Mouse (Mus musculus) monocyte, adult 5-6 weeks (primary cell): Measurements from ENCODE around the gene Ddx18. TPM values are rescaled to one million over a fixed set of nuclear protein-coding genes. Genes with fewer than 3 reads are reported as not detected.
A peak's percentile ranks its signal among the peaks of the same experiment; 100 is the strongest.

Experiments
- ATAC-seq: fragments of 153-309, 156-312 bp; replicated peaks from 2 replicates; pipeline ENCODE4 v1.8.0; 2017; ENCODE audit warnings: mild to moderate bottlenecking; ENCODE audit not compliant: low TSS enrichment, insufficient number of reproducible peaks, severe bottlenecking, poor library complexity, low FRiP score
- total RNA-seq: library from RNA; stranded (forward); fragments of 200-1000, 200-491, 200-594 nt; gene quantifications from 3 replicates; pipeline ENCODE4 v1.2.3, GENCODE M21; 2017

Ddx18 gene
- 19.0 to 38.8 TPM (median 25.3 TPM) in 3 replicates for total RNA-seq

GRCm38 (mm10) chr1:121567521-121568489, at the start of gene Ddx18:
Ddx18 (minus strand) TSS chr1:121567989.
- peak; percentile 97 for ATAC-seq

- no peak for ATAC-seq
These were observed 40.2 kb upstream of the Ddx18 start for GRCm38 (mm10) chr1:121608000-121608399.

GRCm38 (mm10) chr1:121605118-121605517, 37.3 kb upstream of the Ddx18 start:
- ATAC-seq, result no peak

GRCm38 (mm10) chr1:121601893-121602292, 34.1 kb upstream of the Ddx18 start:
- ATAC-seq, result no peak

DNA sequence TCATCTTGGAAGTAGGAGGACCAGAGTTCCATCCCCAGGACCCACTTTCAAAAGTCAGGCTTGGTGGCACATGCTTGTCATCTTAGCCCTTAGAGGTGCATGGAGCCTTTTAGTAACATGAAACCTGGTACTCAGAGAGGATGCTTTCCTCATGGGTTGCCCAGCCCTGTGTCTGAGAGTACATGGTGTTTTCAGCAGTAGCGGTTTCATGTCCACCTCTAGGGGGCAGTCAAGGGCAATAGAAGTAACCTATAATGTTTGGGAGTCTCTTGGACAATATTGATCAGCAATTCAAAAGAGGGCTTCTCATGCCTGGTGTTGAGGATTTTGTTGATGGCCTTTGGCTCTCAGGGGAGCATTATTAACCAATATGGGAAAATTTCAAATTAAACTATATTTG, 33.3 kb upstream of the Ddx18 start:
- no peak for ATAC-seq

DNA sequence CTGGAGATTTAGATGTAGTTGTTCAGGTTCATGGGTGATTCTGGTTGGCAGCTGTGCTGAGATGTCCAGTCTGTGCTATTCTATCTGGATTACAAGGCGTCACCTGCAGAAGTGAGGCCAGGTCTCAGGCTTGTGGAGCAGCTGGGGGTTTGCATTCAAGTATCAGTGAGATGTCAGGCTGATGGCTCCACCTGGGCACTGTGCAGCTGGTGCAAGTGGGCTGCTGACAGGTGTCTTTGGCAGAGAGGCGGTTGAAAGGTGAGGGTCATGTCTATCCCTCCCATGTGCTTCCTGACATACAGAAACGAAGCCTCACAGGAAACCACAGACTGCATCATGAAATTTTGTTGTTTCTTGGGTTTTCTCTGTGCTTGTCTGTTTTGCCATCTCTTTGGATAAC, 30.6 kb upstream of the Ddx18 start:
- ATAC-seq, result no peak

- ATAC-seq, result no peak
These were observed 29.3 kb upstream of the Ddx18 start for GRCm38 (mm10) chr1:121596951-121597625.

- ATAC-seq, result no peak
These were observed 17.0 kb upstream of the Ddx18 start for GRCm38 (mm10) chr1:121584838-121585237.

GRCm38 (mm10) chr1:121581133-121581855, 13.5 kb upstream of the Ddx18 start:
- ATAC-seq, result no peak

DNA sequence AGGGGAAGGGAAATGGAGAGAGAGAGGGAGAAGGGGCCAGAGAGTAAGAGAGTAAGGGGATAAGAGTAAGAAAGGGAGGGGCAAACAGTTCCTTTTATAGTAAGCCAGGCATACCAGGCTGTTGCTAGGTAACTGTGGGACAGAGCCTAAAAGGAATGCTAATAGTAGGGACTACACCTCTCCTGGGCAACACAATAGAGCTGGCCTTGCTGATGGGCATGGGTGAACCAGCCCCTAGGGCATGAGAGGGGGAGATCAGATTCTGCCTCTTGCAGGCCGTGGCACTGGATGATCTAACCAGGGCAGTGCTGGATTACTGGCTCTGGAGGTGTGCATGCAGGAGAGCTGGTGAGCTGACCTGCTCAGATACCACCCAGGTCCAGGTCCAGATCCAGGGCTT, 9.7 kb upstream of the Ddx18 start:
- ATAC-seq, result no peak

DNA sequence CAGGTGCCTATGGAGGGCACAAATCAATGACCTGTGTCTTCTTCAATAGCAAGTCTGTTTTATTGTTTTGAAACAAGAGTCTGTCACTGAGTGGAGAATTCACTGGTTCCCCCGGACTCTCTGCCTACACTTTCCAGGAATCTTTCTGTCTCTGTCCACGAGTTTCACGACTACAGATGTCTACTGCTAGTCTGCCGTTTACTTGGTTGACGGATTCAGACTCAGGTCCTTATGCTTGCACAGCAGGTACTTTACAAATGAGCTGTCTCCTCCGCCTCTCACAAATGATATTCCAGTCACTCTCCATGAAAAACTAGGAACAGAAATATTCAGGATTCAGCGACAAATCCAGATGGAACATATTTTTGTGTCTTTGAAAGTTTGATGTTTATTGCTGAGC, 2.7 kb upstream of the Ddx18 start:
- no peak for ATAC-seq

DNA sequence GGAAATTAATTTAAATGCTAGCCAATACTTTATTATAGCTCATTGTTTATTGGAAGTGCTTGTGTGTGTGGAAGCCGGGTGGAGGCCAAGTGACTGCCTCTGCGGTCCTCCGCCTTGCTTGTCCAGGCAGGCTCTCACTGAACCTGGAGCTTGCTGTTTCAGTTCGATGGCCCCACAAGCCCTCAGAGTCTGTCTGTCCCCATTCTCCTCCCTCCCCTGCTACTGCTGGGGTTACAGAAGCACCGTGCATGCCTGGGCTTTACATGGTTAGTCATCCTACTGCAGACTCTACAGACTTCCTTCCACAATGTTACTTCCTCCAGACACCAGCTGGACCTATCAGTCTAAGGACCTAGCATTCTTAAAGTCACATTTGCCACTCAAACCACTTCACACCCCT, 9.9 kb downstream of the Ddx18 start:
- ATAC-seq, result no peak

DNA sequence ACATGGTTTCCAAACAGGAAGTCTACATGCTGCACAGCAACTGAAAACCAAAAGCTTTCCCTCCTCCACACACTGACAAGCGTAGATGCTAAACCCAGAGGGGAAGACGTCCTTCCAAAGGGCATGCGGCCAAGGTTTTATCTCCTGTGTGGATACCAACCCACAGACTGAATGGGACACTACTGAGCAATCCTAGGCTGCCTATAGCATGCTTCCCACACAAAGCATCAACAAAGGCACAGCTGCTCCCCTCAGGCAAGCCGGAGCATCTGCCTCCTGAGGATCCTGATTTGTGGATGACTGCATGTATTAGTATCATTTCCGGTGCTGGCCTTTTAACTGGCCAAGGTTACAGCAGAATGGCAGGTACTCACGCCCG, 16.3 kb downstream of the Ddx18 start:
- no peak for ATAC-seq

DNA sequence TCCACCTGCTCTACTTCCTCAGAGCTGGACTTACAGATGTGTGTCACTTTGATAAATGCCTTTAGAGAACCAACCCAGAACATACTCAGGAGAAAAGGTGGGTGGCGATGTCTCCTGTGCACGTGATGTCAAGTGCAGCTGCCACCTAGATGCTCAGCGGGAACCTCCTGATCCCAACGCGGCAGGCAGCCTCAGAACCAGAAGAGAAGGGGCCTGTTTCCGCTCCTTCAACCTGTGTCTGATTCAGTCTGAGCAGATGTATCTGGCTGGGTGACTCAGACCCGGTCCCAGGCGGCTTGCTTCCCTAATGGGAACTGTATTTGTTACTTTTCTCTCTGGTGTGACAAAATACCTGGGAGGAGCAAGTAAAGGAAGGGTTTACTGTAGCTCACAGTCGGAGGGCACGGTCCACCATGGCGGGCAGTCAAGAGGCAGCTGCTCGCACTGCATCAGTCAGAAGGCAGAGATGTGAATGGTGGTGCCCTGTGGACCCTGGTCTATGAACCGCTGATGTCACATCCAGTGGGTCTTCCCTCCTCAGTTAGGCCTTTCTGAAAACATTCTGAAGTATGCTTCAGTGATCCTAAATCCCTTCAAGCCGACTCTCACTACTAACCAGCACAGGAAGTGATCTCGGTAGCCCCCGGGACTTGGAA, 16.9 kb downstream of the Ddx18 start:
- no peak for ATAC-seq

DNA sequence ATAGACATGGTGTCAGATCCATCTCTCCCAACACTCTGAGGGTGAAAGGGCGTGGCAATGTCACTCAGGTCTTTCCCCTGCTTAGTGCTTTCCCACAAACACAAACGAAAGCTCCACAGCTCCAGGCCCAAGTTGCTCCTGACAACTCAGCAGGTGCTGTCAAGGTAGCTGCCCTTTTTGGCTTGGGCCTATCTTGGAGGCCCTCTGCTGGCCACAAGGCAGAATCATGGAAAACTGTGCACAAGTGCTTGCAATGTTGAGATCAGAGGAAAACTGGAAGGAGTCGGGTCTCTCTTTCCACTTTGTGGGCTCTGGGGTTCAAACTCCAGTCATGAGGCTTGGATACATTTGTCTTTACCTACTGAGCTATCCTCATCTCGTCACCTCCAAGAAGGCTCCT, 18.3 kb downstream of the Ddx18 start:
- ATAC-seq, result no peak

DNA sequence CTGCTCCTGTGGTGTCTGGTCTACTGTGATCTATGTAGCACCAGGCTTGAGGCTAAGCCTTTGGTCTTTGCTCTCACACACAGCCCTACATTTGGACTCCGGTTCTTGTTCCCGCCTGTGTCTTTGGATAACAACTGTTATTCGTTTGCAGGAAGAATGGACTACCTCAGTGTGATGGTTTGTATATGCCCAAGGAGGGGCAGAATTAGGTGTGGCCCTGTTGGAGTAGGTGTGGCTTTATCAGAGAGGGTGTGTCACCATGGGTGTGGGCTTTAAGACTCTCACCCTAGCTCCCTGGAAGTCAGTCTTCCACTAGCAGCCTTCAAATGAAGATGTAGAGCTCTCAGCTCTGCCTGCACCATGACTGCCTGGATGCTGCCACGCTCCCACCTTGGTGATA, 19.1 kb downstream of the Ddx18 start:
- ATAC-seq, result no peak

DNA sequence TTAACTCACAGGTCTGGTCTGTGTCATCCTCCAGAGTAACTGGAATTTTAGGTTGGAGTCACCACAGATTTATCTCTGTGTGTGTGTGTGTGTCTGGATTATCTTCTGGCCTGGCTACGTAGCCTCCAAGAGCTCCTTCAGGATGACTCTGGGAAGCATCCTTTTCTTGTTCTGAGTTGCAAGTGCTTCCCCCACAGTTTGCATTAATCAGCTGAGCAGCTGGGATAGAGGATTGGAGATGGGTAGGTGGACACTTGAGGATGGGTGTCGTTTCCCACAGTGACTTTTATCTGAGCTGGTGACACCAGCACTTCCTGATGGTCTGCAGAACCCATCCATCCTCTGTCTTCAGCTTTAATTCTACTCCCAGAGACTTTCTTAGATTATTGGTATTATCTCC, 20.9 kb downstream of the Ddx18 start:
- no peak for ATAC-seq

- ATAC-seq, result no peak
These were observed 27.4 kb downstream of the Ddx18 start for GRCm38 (mm10) chr1:121540361-121540760.

DNA sequence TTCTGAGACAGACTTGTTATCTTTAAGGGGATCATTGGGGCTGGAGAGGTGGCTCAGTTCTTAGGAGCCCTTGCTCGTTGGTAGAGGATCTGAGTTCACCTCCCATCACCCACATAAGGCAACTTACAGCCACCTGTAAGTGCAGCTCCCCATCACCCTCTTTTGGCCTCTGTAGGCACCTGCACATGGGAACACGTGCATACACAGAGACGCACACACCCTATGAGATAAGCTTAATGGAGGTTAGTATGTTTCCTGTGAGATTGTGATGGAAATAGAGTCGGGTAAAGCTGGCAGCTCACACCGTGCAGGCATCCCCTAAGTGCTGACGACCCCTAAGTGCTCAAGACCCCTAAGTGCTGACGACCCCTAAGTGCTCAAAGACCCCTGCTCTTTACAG, 36.4 kb downstream of the Ddx18 start:
- ATAC-seq, result no peak
